Mouse (Mus musculus): Measurements from ENCODE around the gene Tbc1d9b. TPM values are rescaled to one million over a fixed set of nuclear protein-coding genes. Genes with fewer than 3 reads are reported as not detected.

Gene Tbc1d9b
- polyA plus RNA-seq, 1 experiment: 10.9 TPM

DNA sequence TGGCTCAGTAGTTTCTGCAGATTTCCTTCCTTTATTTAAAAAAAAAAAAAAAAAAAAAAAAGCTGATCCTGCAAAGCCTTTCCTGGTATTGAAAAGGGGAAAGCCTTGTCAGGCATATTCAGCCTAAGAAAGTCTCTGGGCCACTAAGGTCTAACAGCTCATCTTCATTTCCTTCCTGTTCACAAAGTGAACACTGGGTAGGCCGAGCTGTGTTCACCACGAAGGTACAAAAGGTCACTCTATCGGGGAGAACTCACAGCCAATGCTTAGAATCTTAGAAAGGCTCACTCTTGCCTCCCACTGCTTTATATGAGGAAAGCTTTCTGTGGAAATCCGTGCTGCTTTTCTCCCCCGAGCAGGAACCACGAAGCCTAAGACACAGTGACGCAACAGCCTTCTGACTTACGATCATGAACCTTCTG is 22.4 kb upstream of the Tbc1d9b start:
- no peak overlapping the region for H3K27ac ChIP-seq (ENCODE audit: control insufficient read depth, insufficient read depth, low read depth, low read length)
- H3K36me3 ChIP-seq (ENCODE audit: control insufficient read depth, insufficient read depth, low read length): no peaks in the 10 kb centered on the region
- no peaks in the 10 kb centered on the region for H3K27me3 ChIP-seq (ENCODE audit: control insufficient read depth, insufficient read depth, low read length)
- no peak overlapping the region for H3K4me3 ChIP-seq (ENCODE audit: control insufficient read depth, low read depth, low read length)
- H3K4me1 ChIP-seq (ENCODE audit: control insufficient read depth, insufficient read depth, low read length): no peaks in the 10 kb centered on the region
- TF ChIP-seq POLR2A (IDR thresholded peaks at IDR 0.05; ENCODE audit: control insufficient read depth, low read depth, low read length) (no peak), CTCF (IDR thresholded peaks at IDR 0.05; ENCODE audit: control insufficient read depth, insufficient read depth, insufficient replicate concordance, low read depth, low read length) (no peak)

DNA sequence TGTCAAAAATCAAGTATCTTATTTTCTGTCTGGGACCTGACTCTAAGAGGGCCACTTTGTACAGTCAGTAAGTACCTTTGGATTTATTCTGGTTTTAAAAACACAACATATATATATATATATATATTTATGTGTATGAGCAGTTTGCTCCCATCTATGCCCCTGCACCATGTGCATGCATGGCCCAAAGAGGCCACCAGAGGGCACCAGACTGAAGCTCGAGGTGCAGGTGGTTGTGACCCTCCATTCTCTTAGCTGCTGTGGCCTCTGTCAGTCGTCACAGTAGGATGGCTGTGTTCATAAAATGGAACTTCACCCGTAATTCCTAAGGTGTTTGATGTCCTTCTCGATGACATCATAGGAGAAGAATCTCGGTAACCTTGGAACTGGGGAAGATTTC is 16.9 kb upstream of the Tbc1d9b start:
- no peak overlapping the region for H3K4me3 ChIP-seq (ENCODE audit: control insufficient read depth, low read depth, low read length)
- no peaks in the 10 kb centered on the region for H3K4me1 ChIP-seq (ENCODE audit: control insufficient read depth, insufficient read depth, low read length)
- no peaks in the 10 kb centered on the region for H3K27me3 ChIP-seq (ENCODE audit: control insufficient read depth, insufficient read depth, low read length)
- TF ChIP-seq CTCF (IDR thresholded peaks at IDR 0.05; ENCODE audit: control insufficient read depth, insufficient read depth, insufficient replicate concordance, low read depth, low read length) (peak; percentile 88), POLR2A (IDR thresholded peaks at IDR 0.05; ENCODE audit: control insufficient read depth, low read depth, low read length) (no peak)
- no peak overlapping the region for H3K27ac ChIP-seq (ENCODE audit: control insufficient read depth, insufficient read depth, low read depth, low read length)
- H3K36me3 ChIP-seq (ENCODE audit: control insufficient read depth, insufficient read depth, low read length): no peaks in the 10 kb centered on the region

- Histone ChIP-seq H3K27ac (ENCODE audit: control insufficient read depth, insufficient read depth, low read depth, low read length) (no peak overlapping the region), H3K4me1 (ENCODE audit: control insufficient read depth, insufficient read depth, low read length) (no peaks in the 10 kb centered on the region), H3K4me3 (ENCODE audit: control insufficient read depth, low read depth, low read length) (no peak overlapping the region), H3K36me3 (ENCODE audit: control insufficient read depth, insufficient read depth, low read length) (no peaks in the 10 kb centered on the region), H3K27me3 (ENCODE audit: control insufficient read depth, insufficient read depth, low read length) (no peaks in the 10 kb centered on the region)
- TF ChIP-seq CTCF (IDR thresholded peaks at IDR 0.05; ENCODE audit: control insufficient read depth, insufficient read depth, insufficient replicate concordance, low read depth, low read length) (no peak), POLR2A (IDR thresholded peaks at IDR 0.05; ENCODE audit: control insufficient read depth, low read depth, low read length) (no peak)
These were observed 8.5 kb upstream of the Tbc1d9b start for GRCm38 (mm10) chr11:50122631-50123081.

- H3K36me3 ChIP-seq (ENCODE audit: control insufficient read depth, insufficient read depth, low read length): no peaks in the 10 kb centered on the region
- TF ChIP-seq POLR2A (IDR thresholded peaks at IDR 0.05; ENCODE audit: control insufficient read depth, low read depth, low read length) (no peak), CTCF (IDR thresholded peaks at IDR 0.05; ENCODE audit: control insufficient read depth, insufficient read depth, insufficient replicate concordance, low read depth, low read length) (no peak)
- H3K27me3 ChIP-seq (ENCODE audit: control insufficient read depth, insufficient read depth, low read length): no peaks in the 10 kb centered on the region
- no peak overlapping the region for H3K27ac ChIP-seq (ENCODE audit: control insufficient read depth, insufficient read depth, low read depth, low read length)
- H3K4me1 ChIP-seq (ENCODE audit: control insufficient read depth, insufficient read depth, low read length): peaks cover 10% of the 10 kb centered on the region
- H3K4me3 ChIP-seq (ENCODE audit: control insufficient read depth, low read depth, low read length): no peak overlapping the region
These were observed 3.4 kb upstream of the Tbc1d9b start for GRCm38 (mm10) chr11:50127781-50128180.

GRCm38 (mm10) chr11:50131801-50132201 is 605 bp downstream of the Tbc1d9b start:
- H3K4me3 ChIP-seq (ENCODE audit: control insufficient read depth, low read depth, low read length): peak overlapping the region; percentile 84
- H3K36me3 ChIP-seq (ENCODE audit: control insufficient read depth, insufficient read depth, low read length): no peaks in the 10 kb centered on the region
- no peaks in the 10 kb centered on the region for H3K27me3 ChIP-seq (ENCODE audit: control insufficient read depth, insufficient read depth, low read length)
- H3K4me1 ChIP-seq (ENCODE audit: control insufficient read depth, insufficient read depth, low read length): peaks cover 10% of the 10 kb centered on the region
- no peak for TF ChIP-seq POLR2A (IDR thresholded peaks at IDR 0.05; ENCODE audit: control insufficient read depth, low read depth, low read length)
- no peak for TF ChIP-seq CTCF (IDR thresholded peaks at IDR 0.05; ENCODE audit: control insufficient read depth, insufficient read depth, insufficient replicate concordance, low read depth, low read length)
- peak overlapping the region; percentile 70 for H3K27ac ChIP-seq (ENCODE audit: control insufficient read depth, insufficient read depth, low read depth, low read length)

DNA sequence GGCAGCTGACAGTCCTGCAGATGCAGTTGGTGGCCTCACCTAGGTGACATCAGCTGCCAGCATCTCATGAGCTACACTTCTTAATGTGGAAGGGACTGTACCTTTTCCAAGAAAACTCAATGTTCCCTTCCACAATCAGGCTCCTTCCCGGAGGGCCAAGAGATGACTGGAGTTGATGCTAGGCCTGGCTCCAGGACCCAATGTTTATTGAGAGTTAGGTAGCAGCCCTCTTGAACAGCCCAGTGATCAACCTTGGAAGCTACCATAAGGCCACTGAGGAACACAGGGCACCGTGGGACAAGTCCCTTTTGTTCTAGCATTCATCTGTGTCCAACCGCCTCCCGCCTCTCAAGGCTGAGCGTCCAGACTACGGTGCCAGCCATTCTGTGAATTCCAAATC is 1.1 kb downstream of the Tbc1d9b start:
- Histone ChIP-seq H3K27ac (ENCODE audit: control insufficient read depth, insufficient read depth, low read depth, low read length) (peak overlapping the region; percentile 70), H3K4me3 (ENCODE audit: control insufficient read depth, low read depth, low read length) (no peak overlapping the region; the same call in 1 of the 2 replicates)

GRCm38 (mm10) chr11:50134136-50134859 is 3.1 kb downstream of the Tbc1d9b start:
- H3K27ac ChIP-seq (ENCODE audit: control insufficient read depth, insufficient read depth, low read depth, low read length): no peak overlapping the region
- no peaks in the 10 kb centered on the region for H3K27me3 ChIP-seq (ENCODE audit: control insufficient read depth, insufficient read depth, low read length)
- H3K36me3 ChIP-seq (ENCODE audit: control insufficient read depth, insufficient read depth, low read length): no peaks in the 10 kb centered on the region
- peaks cover 10% of the 10 kb centered on the region for H3K4me1 ChIP-seq (ENCODE audit: control insufficient read depth, insufficient read depth, low read length)
- H3K4me3 ChIP-seq (ENCODE audit: control insufficient read depth, low read depth, low read length): no peak overlapping the region
- no peak for TF ChIP-seq POLR2A (IDR thresholded peaks at IDR 0.05; ENCODE audit: control insufficient read depth, low read depth, low read length)
- TF ChIP-seq CTCF (IDR thresholded peaks at IDR 0.05; ENCODE audit: control insufficient read depth, insufficient read depth, insufficient replicate concordance, low read depth, low read length): no peak

More for the DNA sequence above, 1.1 kb downstream of the Tbc1d9b start:
- TF ChIP-seq CTCF (IDR thresholded peaks at IDR 0.05; ENCODE audit: control insufficient read depth, insufficient read depth, insufficient replicate concordance, low read depth, low read length) (no peak), POLR2A (IDR thresholded peaks at IDR 0.05; ENCODE audit: control insufficient read depth, low read depth, low read length) (no peak)
- Histone ChIP-seq H3K27me3 (ENCODE audit: control insufficient read depth, insufficient read depth, low read length) (no peaks in the 10 kb centered on the region), H3K4me1 (ENCODE audit: control insufficient read depth, insufficient read depth, low read length) (peaks cover 10% of the 10 kb centered on the region), H3K36me3 (ENCODE audit: control insufficient read depth, insufficient read depth, low read length) (no peaks in the 10 kb centered on the region)
